Mouse (Mus musculus) midbrain, postnatal 0 days (tissue): Measurements from ENCODE around the gene Cpsf6. TPM values are rescaled to one million over a fixed set of nuclear protein-coding genes. Genes with fewer than 3 reads are reported as not detected.

ENCODE experiments used
- ATAC-seq: fragments of 200-750 bp; cut with Nextera tagmentation; 2 replicates; pipeline ENCODE4 v1.8.0; 2017; ENCODE audit warnings: moderate number of reproducible peaks, mild to moderate bottlenecking, moderate TSS enrichment, moderate library complexity; ENCODE audit not compliant: low FRiP score
- DNase-seq: peaks from one replicate; pipeline ENCODE4 v3.0.0-alpha.2; 2015; ENCODE audit warnings: low spot score
- H3K27ac ChIP-seq: fragments of 300-500 bp; sonication (generic); 2 replicates; pipeline ENCODE4 v1.5.1; 2014; ENCODE audit warnings: low read depth, mild to moderate bottlenecking, low read length, mixed read lengths
- H3K27me3 ChIP-seq: fragments of 300-500 bp; sonication (generic); 2 replicates; pipeline ENCODE4 v1.6.1; 2014; ENCODE audit warnings: low read length, control low read depth, mixed read lengths; ENCODE audit not compliant: insufficient read depth
- H3K36me3 ChIP-seq: fragments of 300-500 bp; sonication (generic); 2 replicates; pipeline ENCODE4 v1.6.1; 2014; ENCODE audit warnings: low read length, control low read depth, mixed read lengths; ENCODE audit not compliant: insufficient read depth
- H3K4me1 ChIP-seq: fragments of 300-500 bp; sonication (generic); 2 replicates; pipeline ENCODE4 v1.6.1; 2014; ENCODE audit warnings: mild to moderate bottlenecking, control low read depth, antibody characterized with exemption, low read length, mixed read lengths; ENCODE audit not compliant: insufficient read depth
- H3K4me2 ChIP-seq: fragments of 300-500 bp; sonication (generic); 2 replicates; pipeline ENCODE4 v1.6.1; 2014; ENCODE audit warnings: low read depth, mild to moderate bottlenecking, low read length, mixed read lengths; ENCODE audit not compliant: poor library complexity, severe bottlenecking
- H3K4me3 ChIP-seq: fragments of 300-500 bp; sonication (generic); 2 replicates; pipeline ENCODE4 v1.5.1; 2014; ENCODE audit warnings: low read depth, mild to moderate bottlenecking, low read length, moderate library complexity
- H3K9ac ChIP-seq: fragments of 300-500 bp; sonication (generic); replicated peaks from 2 replicates; pipeline ENCODE4 v1.6.1; 2014; ENCODE audit warnings: mild to moderate bottlenecking, low read length, moderate library complexity, mixed read lengths; ENCODE audit not compliant: poor library complexity, severe bottlenecking
- H3K9me3 ChIP-seq: fragments of 300-500 bp; sonication (generic); 2 replicates; pipeline ENCODE4 v1.6.1; 2016; ENCODE audit warnings: low read length, control low read depth
- CTCF ChIP-seq: IDR thresholded peaks from 2 replicates; pipeline ENCODE4 v1.5.1; 2016; ENCODE audit warnings: antibody characterized with exemption, mild to moderate bottlenecking
- WGBS: fragments of 180-500 bp; shearing (Covaris S2); extraction: QIAGEN DNeasy Blood & Tissue Kit; methylation state at CpG from one replicate; pipeline ENCODE4 v1.1.7; 2014; 5-methylcytosine and 5-hydroxymethylcytosine counted together
- polyA plus RNA-seq: library from polyadenylated mRNA; unstranded; fragments of >200 nt; fragmentation: Nextera tagmentation; extraction: Ambion mirVana; gene quantifications from 2 replicates; pipeline ENCODE4 v1.2.1, GENCODE M21; 2015
- total RNA-seq: library from RNA; depleted of rRNA; stranded (reverse); fragments of >200 nt; gene quantifications from 2 replicates; pipeline ENCODE4 v1.2.3, GENCODE M21; 2014

The Cpsf6 gene
- total and polyA plus RNA-seq, 2 experiments from 2014 or later = 85.1 to 120 TPM

DNA sequence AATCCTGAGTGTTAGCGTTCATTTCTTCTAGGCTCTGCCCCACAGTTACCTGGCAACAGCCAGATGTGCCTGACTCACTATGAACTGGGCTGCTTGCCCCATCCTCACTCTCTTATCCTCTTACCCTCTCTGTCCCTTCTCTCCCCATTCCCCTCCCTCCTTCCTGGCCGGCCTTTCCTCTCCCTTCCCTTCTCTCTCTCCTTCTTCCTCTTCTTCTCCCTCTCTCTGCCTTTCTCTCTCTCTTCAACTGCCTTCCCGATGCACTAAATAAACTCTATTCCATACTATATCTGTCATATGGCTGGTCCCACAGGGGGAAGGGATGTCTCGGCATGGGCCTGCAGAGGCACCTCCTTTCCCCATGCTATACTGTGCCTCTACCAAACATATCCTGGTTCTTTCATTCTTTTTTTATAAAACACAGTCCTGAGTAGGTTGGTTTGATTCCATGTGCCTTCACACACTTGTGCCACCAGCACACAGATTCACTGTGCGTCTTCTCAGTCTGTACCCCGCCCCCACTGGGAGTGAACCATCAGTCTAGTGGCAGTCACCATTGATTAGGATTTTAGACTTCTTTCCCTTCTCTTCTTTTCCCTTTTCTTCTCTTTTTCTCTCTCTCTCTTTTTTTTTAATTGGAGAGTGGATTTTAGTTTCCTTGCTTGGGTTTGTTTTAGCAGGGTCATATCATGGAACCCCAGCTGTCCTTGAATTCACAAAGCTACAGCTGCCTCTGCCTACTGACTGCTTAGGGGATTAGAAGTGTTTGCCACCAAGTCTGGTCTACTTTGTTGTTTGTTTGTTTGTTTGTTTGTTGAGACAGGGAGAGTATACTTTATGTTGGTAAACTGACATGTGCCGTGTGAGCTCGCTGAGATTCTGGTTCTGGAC is 27.3 kb upstream of the Cpsf6 start:
- H3K4me3 ChIP-seq = no peak overlapping the region
- no peaks in the 10 kb centered on the region for H3K9me3 ChIP-seq
- DNase-seq (no peak), ATAC-seq (no peak)
- H3K4me1 ChIP-seq = no peaks in the 10 kb centered on the region
- 86% methylated on average over 8 of the region's 8 CpGs for WGBS
- H3K9ac ChIP-seq = no peak overlapping the region
- H3K4me2 ChIP-seq = no peak overlapping the region
- H3K27ac ChIP-seq = no peak overlapping the region
- TF ChIP-seq CTCF = no peak
- no peaks in the 10 kb centered on the region for H3K27me3 ChIP-seq
- H3K36me3 ChIP-seq = no peaks in the 10 kb centered on the region

DNA sequence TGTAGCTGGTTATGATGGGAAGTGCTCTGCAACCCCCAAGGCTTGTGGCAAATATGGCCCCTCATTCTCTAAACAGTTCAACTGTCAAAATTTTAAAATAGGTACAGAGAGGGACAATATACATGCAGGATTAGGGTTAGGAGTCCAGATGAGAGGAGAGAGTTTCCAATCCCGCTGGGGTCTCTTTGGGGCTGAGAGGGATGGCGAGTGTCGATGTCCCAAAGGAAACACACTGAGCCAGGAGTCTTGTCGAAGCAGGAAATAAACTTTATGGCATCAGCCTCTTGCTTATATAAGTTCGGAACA is 26.4 kb upstream of the Cpsf6 start:
- WGBS = 91% methylated on average over 5 of the region's 5 CpGs

DNA sequence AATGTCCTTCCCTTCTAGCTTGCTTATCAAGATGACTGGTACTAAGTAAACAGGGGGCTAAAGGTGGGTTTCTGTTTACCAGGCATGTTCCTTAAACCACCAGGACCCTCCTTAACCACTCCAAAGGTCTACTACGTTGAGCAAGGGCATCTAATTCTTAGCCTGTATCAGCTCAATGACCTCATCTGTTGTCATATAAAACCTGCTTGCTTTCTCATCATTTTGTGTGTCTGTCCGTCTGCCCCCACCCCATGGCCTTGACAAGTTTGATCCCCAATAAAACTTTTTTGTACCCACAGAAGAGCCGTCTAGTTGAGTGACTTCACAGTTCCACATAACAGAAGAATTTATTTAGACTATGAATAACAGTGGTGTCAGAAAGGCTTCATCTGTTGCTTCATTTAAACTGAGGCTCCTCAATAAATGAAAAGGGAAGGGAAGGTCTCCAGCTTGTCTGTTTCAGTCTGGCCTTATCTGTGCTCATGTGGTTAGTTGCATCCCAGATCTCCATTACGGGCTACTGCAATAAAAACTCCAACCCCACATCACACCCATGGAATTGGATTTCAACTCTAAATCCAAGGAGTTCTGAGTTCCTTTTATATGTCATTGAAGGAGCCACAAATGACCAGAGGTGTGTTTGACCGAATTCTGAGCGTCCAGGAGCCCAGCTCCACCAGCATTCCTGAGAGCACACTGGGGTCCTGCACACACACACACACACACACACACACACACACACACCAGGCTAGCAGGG is 25.9 kb upstream of the Cpsf6 start:
- no peaks in the 10 kb centered on the region for H3K27me3 ChIP-seq
- WGBS = 86% methylated on average over 6 of the region's 6 CpGs

More for the DNA sequence above, 26.4 kb upstream of the Cpsf6 start:
- no peak overlapping the region for H3K4me3 ChIP-seq
- ATAC-seq = no peak
- H3K4me2 ChIP-seq = no peak overlapping the region
- TF ChIP-seq CTCF = no peak
- DNase-seq = no peak
- no peak overlapping the region for H3K9ac ChIP-seq
- no peaks in the 10 kb centered on the region for H3K4me1 ChIP-seq
- no peak overlapping the region for H3K27ac ChIP-seq
- no peaks in the 10 kb centered on the region for H3K9me3 ChIP-seq
- H3K36me3 ChIP-seq = no peaks in the 10 kb centered on the region
- no peaks in the 10 kb centered on the region for H3K27me3 ChIP-seq

DNA sequence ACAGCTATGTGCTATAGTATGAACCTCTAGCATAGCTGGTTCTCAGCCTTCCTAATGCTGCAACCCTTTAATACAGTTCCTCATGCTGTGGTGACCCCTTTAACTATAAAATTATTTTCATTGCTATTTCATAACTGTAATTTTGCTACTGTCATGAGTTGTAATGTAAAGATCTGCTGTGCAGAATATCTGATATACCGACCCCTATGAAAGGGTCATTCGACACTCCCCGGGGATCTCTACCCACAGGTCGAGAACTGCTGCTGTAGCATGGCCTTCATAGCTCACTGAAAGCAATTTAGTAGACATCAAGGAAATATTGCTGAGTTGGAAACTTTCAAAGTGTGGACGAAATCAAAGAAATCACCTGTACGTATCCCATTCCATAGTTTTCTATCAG is 24.6 kb upstream of the Cpsf6 start:
- H3K27me3 ChIP-seq = no peaks in the 10 kb centered on the region
- no peak overlapping the region for H3K4me2 ChIP-seq
- no peaks in the 10 kb centered on the region for H3K9me3 ChIP-seq
- no peaks in the 10 kb centered on the region for H3K36me3 ChIP-seq
- no peak overlapping the region for H3K9ac ChIP-seq
- ATAC-seq = no peak
- H3K27ac ChIP-seq = no peak overlapping the region
- no peak overlapping the region for H3K4me3 ChIP-seq
- no peak for TF ChIP-seq CTCF
- H3K4me1 ChIP-seq = no peaks in the 10 kb centered on the region
- WGBS = 92% methylated on average over 6 of the region's 6 CpGs
- DNase-seq = no peak

More for the DNA sequence above, 25.9 kb upstream of the Cpsf6 start:
- no peaks in the 10 kb centered on the region for H3K9me3 ChIP-seq
- ATAC-seq = no peak
- H3K36me3 ChIP-seq = no peaks in the 10 kb centered on the region
- H3K4me2 ChIP-seq = no peak overlapping the region
- H3K9ac ChIP-seq = no peak overlapping the region
- no peak overlapping the region for H3K4me3 ChIP-seq
- DNase-seq = no peak
- TF ChIP-seq CTCF = no peak
- no peak overlapping the region for H3K27ac ChIP-seq
- H3K4me1 ChIP-seq = no peaks in the 10 kb centered on the region

DNA sequence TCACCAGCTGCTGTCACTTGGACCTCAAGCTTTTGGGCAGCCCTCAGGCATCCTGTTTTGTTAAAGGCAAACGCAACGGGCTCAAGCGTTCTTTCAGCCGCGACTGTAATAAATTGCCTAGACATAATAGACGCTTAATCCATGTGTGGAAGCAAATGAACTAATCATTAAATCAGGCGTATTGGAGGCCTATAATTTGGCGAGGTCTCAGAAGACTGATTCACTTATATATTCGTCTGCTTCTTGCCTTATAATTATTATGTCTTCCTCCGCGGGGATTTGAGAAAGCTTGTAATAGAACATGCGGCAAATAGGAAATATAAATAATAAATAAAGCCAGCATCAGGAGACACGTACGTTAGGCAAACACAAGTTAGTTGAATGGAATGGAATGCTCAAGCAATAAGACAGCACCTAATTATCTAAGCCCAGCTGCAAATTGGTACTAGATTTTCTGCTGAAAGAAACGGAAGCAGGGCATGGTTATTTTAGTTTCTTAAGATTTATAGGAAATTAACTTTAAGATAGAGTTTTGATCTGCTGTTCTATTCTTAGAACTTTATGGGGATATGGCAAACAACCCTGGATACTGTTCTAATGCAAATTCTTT is 23.6 kb upstream of the Cpsf6 start:
- DNase-seq (peak; percentile 11), ATAC-seq (no peak)
- Histone ChIP-seq H3K4me1 (no peaks in the 10 kb centered on the region), H3K9ac (no peak overlapping the region), H3K9me3 (no peaks in the 10 kb centered on the region), H3K36me3 (no peaks in the 10 kb centered on the region), H3K27ac (no peak overlapping the region), H3K4me2 (no peak overlapping the region), H3K4me3 (no peak overlapping the region), H3K27me3 (no peaks in the 10 kb centered on the region)
- TF ChIP-seq CTCF = no peak
- 32% methylated on average over 15 of the region's 15 CpGs for WGBS
